Mouse (Mus musculus) E14TG2a.4 (cell line): Measurements from ENCODE around the gene Fgfbp3.

ENCODE experiments used
- CTCF ChIP-seq: conservative IDR thresholded peaks from 2 replicates; pipeline ENCODE4 v1.5.1; 2014; ENCODE audit warnings: low read length
- NANOG ChIP-seq: IDR thresholded peaks from 2 replicates; pipeline ENCODE4 v1.6.1; 2014; ENCODE audit warnings: borderline replicate concordance, low read length, mixed read lengths

DNA sequence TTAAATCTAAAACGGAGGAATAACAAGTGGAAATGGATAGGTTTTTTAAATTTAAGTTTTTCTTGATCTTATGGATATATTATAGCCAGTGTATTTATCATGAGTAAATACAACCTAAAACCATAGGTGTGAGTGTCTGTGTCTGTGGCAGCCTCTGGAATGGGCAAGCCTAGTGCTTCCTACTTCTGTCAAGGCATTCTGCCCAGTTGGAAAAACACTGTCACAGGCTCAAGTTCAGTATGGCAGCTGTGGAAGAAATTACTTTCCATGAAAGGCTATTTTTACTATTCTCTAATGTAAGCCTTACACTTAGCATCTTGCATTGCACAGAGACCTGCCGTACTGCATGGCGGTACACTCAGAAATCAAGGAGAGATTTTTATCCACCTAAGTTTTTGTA, 27.7 kb downstream of the Fgfbp3 start:
- TF ChIP-seq CTCF (no peak), NANOG (no peak)
